Mouse (Mus musculus): ENCODE measurements around the gene Lce3a. TPM values are rescaled to one million over a fixed set of nuclear protein-coding genes. Genes with fewer than 3 reads are reported as not detected.

Lce3a gene
- not detected for total RNA-seq (2021)
- long read RNA-seq, experiment 1 = 0 reads
- long read RNA-seq, experiment 2 = 0 reads

DNA sequence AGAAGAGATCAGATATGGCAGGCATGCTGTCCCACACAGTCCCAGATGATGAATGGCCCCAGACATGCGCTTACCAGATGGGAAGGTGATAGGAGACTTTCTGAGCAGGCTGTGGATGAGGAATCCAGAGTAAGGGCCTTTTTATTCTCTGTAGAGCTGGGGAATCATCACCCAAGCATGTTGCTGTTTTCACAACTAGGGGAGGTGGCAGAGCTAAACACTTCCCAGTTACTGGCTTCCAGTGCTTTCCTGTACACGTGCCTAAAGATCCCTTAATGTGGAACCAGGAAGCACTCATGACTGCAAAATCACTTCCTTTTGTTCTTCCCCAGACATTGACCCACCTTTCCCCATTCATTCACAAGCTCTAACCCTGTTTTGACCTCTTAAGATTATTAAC lies at the start of gene Lce3a:
Gene Lce3a (minus strand): TSS at position 101 of the 400 bp plus-strand sequence.
- DNase-seq (ENCODE audit: low spot score in 2 of 2) = no peak

DNA sequence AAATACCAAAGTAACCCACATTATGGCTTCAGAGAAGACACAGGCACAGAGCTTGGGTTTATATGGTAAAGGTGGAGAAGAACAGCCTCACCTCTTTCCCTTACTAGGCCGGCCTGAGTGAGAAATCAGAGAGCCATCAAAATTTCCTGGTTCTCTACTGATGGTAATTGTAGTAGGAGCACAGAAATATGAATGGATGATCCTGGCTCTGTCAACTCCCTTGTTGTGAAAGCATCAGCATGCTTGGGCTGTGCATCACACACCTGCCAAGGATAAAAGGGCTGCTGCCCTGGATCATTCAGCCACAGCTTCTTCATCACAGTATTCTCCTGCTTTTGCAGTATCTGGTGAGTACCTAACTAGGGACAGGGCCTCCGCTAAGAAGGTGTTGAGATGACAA lies 40.7 kb upstream of the Lce3a start, which contains the start of gene Lce3e:
Gene Lce3e (plus strand): TSS at position 301 of the 400 bp plus-strand sequence.
- DNase-seq (ENCODE audit: low spot score in 2 of 2) = no peak

DNA sequence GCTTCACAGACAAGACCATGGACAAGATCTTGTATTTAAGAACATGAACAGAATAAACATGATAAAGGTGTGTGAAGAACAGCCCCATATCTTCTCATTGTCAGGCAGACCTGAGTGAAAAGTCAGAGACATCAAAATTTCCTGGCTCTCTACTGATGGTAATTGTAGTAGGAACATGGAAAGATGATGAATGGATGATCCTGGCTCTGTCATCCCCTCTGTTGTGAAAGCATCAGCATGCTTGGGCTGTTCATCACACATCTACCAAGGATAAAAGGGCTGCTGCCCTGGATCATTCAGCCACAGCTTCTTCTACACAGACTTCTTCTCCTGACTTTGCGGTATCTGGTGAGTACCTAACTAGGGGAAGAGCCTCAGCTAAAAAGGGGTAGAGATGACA lies 31.1 kb upstream of the Lce3a start, which contains the start of gene Lce3d:
Gene Lce3d (plus strand): TSS at position 301 of the 400 bp plus-strand sequence.
- no peak for DNase-seq (ENCODE audit: low spot score in 2 of 2)

DNA sequence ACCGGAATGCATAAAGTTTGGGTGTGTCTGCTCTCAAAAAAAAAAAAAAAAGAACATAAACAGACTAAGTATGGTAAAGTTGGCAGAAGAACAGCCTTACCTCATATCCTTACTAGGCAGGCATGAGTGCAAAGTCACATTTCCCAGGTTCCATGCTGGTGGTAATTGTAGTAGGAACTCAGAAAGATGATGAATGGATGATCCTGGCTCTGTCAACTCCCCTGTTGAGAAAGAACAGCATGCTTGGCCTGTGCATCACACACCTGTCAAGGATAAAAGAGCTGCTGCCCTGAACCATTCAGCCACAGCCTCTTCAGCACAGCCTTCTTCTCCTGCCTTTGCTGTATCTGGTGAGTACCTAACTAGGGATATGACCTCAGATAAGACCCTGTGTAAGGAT lies 18.2 kb upstream of the Lce3a start, which contains the start of gene Lce3c:
Gene Lce3c (plus strand): TSS at position 301 of the 400 bp plus-strand sequence.
- no peak for DNase-seq (ENCODE audit: low spot score in 2 of 2)

DNA sequence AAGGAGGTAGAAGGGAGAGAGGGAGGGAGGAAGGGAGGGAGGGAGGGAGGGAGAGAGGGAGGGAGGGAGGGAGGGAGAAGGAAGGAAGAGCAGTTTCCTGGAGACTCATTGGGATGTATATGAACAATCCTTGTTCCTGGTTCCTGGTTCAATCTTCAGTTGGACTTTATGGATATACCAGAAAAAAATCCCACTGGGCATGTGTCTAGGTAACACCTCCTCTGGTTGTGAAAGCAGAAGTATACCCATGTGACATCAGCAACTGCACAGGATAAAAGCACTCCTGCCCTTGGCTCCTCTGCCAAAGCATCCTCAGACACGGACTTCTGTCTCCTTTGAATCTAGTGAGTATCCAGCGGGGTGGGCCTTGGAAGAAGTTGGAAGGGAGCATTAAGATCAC lies 6.6 kb upstream of the Lce3a start, which contains the start of gene Lce3b:
Gene Lce3b (plus strand): TSS at position 301 of the 400 bp plus-strand sequence.
- no peak for DNase-seq (ENCODE audit: low spot score in 2 of 2)

DNA sequence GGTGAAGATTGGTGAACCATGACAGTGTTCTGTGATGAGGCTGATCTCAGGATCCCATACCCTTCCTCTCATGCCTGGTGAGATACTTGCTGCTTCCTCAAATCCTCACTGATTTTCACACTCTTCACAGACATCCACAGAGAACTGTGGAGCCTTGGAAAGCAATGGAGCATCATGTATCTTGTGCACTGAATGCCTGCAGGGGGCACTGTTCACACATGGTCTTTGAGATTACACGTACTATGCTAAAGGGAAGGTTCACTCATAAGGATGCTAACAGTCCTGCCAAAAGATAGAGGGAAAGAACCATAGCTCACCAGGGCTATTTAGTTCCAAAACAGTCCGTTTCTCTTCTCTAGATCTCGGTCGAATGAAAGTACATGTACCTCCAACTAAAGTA lies 5.7 kb downstream of the Lce3a start:
- peak; percentile 12 to 20 for DNase-seq (ENCODE audit: low spot score in 2 of 2)

DNA sequence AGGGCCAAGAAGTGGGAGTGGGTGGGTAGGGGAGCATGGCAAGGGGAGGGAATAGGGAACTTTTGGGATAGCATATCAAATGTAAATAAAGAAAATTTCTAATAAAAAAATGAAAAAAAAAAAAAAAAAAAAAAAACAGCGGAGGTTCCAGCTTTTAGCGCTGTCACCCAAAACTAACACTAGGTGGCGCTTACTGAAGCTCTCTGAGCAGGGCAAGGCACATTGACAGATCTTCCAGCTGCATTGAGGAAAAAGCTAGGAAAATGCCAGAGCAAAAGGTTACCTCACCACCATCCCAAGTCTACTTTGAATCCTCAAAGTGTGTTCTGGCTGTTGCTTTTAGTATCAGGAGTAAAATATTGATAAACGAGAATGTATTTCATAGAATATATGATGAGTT lies 18.5 kb downstream of the Lce3a start:
- peak in 1 of 2 experiments; percentile 2 for DNase-seq (ENCODE audit: low spot score in 2 of 2)

DNA sequence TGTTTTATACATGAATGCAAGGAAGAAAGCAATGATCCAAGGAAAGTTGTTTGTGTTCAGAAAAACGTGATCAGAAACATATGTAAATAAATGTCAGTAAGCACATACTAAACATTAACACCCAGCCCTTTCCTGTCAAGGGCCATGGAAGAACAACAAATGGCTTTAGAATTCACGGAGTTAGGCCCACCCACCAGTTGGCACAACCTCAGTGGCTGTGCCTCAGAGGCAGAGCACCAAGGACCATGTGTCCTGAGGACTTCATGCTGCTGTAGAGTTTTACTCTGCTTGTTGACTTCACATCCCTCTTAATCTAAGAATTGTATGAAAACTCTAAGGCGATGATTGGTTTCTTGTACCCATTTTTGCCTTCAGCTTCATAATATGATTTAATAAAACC lies 20.8 kb downstream of the Lce3a start:
- no peak for DNase-seq (ENCODE audit: low spot score in 2 of 2)

DNA sequence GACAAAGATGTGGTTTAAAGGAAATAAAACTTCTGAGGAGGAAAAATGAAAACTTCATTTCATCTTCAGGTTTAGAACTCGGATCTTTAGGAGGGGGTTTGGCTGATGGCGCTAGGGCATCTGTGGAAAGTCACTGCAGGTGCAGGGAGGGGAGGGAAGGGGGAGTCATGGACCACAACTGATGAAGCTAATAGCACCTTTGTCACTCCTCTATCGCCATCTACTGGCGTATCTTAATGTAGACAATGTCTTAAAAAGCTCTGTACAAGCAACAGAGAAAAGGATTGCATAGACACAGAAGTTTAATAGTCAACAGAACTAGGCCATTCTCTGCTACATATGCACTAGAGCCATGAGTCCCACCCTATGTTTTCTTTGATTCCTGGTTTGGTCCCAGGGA lies 22.4 kb downstream of the Lce3a start:
- no peak for DNase-seq (ENCODE audit: low spot score in 2 of 2)

DNA sequence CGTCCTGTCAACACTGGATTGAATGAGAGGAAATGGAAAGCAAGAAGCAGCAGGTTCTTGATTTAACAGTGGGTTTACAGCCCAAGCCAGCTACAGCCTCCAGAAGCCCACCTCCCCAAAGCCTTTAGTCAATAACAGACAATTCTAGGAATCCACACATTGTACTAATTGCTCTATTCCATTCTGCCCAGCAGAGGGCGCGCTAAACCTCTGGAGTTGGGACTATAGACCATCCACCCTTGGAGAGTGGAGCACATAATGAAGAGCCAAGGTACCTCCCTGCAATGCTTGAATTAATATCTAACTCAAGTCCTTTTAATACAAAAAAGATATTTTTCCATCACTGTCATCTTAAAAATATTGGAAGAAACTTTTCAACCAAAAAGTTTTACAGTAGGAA lies 23.0 kb downstream of the Lce3a start:
- DNase-seq (ENCODE audit: low spot score in 2 of 2) = peak; percentile 27 to 45

DNA sequence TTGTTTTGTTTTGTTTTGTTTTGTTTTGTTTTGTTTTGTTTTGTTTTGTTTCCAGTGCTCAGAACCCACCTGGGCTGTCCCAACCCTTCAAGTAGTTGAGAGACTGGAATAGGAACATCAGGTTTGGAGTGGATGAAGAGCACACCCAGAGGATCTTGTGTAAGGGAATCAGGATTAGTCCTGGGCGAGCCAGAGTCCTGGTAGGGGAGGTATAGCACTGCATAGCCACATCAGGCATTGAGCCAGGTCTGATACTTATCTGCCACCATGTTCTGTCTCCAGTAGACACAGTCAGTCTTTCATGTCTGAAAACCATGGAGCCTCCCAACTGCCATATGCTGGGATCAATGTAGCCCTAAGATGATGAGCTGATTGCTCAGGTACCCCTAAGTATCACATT lies 31.5 kb downstream of the Lce3a start:
- no peak for DNase-seq (ENCODE audit: low spot score in 2 of 2)

DNA sequence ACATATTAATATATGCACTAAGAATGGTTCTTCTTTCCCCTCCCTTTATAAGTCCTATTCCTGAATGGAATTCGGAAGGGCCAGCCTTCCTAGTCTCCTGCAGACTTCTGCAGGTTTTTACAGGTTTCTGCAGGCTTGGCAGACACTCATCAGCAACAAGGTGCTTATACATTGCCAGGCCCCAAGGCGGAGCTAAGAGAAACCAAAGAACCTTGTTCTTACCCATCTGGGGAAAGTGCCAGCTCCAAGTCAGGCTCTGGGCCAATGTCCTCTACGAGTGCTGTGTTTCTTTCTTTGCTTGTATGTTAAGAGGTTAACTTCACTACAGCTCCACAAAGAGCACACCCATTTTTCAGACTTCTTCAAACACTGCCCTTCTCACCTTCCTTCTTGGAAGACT lies 32.0 kb downstream of the Lce3a start:
- no peak for DNase-seq (ENCODE audit: low spot score in 2 of 2)

Other genes starting within 250 kb of the Lce3a start
- not detected for gene Lce1c, start 247.0 kb downstream of the Lce3a start, total RNA-seq (2021)
- gene Lce1d, start 239.0 kb downstream of the Lce3a start, total RNA-seq (2021) = not detected
- gene Lce1e, start 217.2 kb downstream of the Lce3a start, total RNA-seq (2021) = not detected
- gene Lce1f, start 205.9 kb downstream of the Lce3a start, total RNA-seq (2021) = not detected
- gene Gm38119, start 187.1 kb downstream of the Lce3a start, total RNA-seq (2021) = not detected
- not detected for gene Lce1g, start 173.9 kb downstream of the Lce3a start, total RNA-seq (2021)
- not detected for gene Lce1h, start 161.2 kb downstream of the Lce3a start, total RNA-seq (2021)
- gene Lce1i, start 147.3 kb downstream of the Lce3a start, total RNA-seq (2021) = not detected
- gene Lce1j, start 135.7 kb downstream of the Lce3a start, total RNA-seq (2021) = not detected
- gene Lce1k, start 118.3 kb downstream of the Lce3a start, total RNA-seq (2021) = not detected
- gene Kprp, start 99.0 kb downstream of the Lce3a start, total RNA-seq (2021) = not detected
- gene Lce1l, start 74.9 kb downstream of the Lce3a start, total RNA-seq (2021) = not detected
- not detected for gene 2310050C09Rik, start 56.0 kb downstream of the Lce3a start, total RNA-seq (2021)
- not detected for gene Lce3b, start 6.7 kb upstream of the Lce3a start, total RNA-seq (2021)
- gene Lce3c, start 18.3 kb upstream of the Lce3a start, total RNA-seq (2021) = not detected
- not detected for gene Lce3d, start 31.2 kb upstream of the Lce3a start, total RNA-seq (2021)
- gene Lce3e, start 40.8 kb upstream of the Lce3a start, total RNA-seq (2021) = not detected
- not detected for gene Lce3f, start 66.0 kb upstream of the Lce3a start, total RNA-seq (2021)
- gene Crct1, start 89.5 kb upstream of the Lce3a start, total RNA-seq (2021) = not detected
- not detected for gene Lce1m, start 92.8 kb upstream of the Lce3a start, total RNA-seq (2021)
- not detected for gene Gm4858, start 142.6 kb upstream of the Lce3a start, total RNA-seq (2021)
- not detected for gene Crnn, start 218.6 kb upstream of the Lce3a start, total RNA-seq (2021)